ENCODE assay signal across 17 mouse cellular contexts in the genomic region with DNA sequence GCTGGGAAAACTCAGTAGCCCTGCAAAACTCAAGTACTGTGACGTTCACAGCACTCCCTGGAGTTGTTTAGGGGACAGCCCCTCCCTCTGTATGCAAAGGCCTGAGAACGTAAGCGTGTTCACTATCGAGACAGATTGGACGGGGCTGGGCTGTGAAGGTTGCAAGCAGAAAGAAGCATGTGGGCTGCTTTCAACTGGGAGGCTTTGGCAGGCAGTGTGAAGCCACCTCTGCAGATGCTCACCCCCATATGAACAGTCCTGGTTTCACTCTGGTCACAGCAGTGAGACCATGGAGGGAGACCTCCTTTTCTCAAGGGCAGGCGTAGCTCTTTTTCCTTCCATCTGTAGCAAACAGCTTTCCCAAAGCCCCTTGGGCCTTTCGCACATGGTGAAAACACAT.
DNase-seq lines count a peak whose midpoint lies in the region; ATAC-seq and TF ChIP-seq lines count a peak whose summit lies in the region.
"Had no signal": no experiment of that assay in that cellular context is flagged by ENCODE, and none has a peak within 500 bp of the region (broad histone marks: within the 10 kb centered on the region; RNA-seq: fewer than 3 reads in every experiment).

No protein-coding gene starts in this region.

- H3K27ac ChIP-seq in left cerebral cortex, adult 2 months, result 0 out of 2 replicates have a peak overlapping the region, but pooled peaks have one; percentile 28
- H3K27ac ChIP-seq: hindbrain, embryonic 15.5 days; kidney, postnatal 0 days; stomach, postnatal 0 days had no signal

- no peak overlapping the region for H3K4me3 ChIP-seq in left cerebral cortex, adult 2 months
- H3K4me3 ChIP-seq: hindbrain, embryonic 15.5 days had no signal

- no peak for TF ChIP-seq POLR2A in brain, embryonic 14.5 days (IDR thresholded peaks at IDR 0.05; ENCODE audit: borderline replicate concordance, extremely low read depth, insufficient read depth, insufficient read length, poor library complexity, severe bottlenecking)

- ATAC-seq in frontal cortex, adult (ENCODE audit: low TSS enrichment), result peak; percentile 79
- ATAC-seq: intestine, postnatal 0 days had no signal

- DNase-seq in frontal cortex, postnatal 14 days (ENCODE audit: low spot score in 2 of 2), result no peak
- no peak for DNase-seq in left cerebral cortex, adult 2 months (ENCODE audit: extremely low spot score in 1 of 2, low spot score in 2 of 2)
- no peak for DNase-seq in left cerebral cortex, postnatal 4 days
- peak; percentile 85 for DNase-seq in brain, embryonic 14.5 days (ENCODE audit: low read depth)
- DNase-seq in right cerebral cortex, postnatal 14 days, result peak; percentile 31
- no peak for DNase-seq in T-cell, adult 2 months (ENCODE audit: low spot score)
- DNase-seq: adrenal gland, adult 8-10 months; cerebellum, adult 11-12 months; cerebellum, postnatal 36 days; lung, adult 18-20 months; lung, postnatal 36 days; retina, postnatal 1 day had no signal

- intact Hi-C loops in left cerebral cortex, adult 2 months (cut with DNase I), result loop anchor here (5.0 kb wide), 2 partner anchors 126 to 214 kb away; no protein-coding TSS in a partner anchor
- intact Hi-C loops in left cerebral cortex, postnatal 4 days (cut with DNase I), result no loop called here

- no peak for TF ChIP-seq CTCF in left cerebral cortex, adult 2 months (IDR thresholded peaks at IDR 0.05)
- TF ChIP-seq CTCF in brain, embryonic 14.5 days (IDR thresholded peaks at IDR 0.05; ENCODE audit: borderline replicate concordance, extremely low read depth, insufficient read depth, insufficient read length), result no peak

Comparison
In these comparisons a context has a peak if more than half of its experiments do, and no peak if none do; other contexts are left out.
1. DNase-seq: peak in brain, embryonic 14.5 days (single experiment) and right cerebral cortex, postnatal 14 days (single experiment); none in frontal cortex, postnatal 14 days (0 of 2), left cerebral cortex, adult 2 months (0 of 2), left cerebral cortex, postnatal 4 days (single experiment) and T-cell, adult 2 months (single experiment).